Mouse (Mus musculus): ENCODE results near the gene Efhc1.
"Not testable (repeated sequence)": the region's sequence is repeated elsewhere in the genome, so short reads cannot be mapped to it uniquely, and the experiment has no call there.

Efhc1 gene

DNA sequence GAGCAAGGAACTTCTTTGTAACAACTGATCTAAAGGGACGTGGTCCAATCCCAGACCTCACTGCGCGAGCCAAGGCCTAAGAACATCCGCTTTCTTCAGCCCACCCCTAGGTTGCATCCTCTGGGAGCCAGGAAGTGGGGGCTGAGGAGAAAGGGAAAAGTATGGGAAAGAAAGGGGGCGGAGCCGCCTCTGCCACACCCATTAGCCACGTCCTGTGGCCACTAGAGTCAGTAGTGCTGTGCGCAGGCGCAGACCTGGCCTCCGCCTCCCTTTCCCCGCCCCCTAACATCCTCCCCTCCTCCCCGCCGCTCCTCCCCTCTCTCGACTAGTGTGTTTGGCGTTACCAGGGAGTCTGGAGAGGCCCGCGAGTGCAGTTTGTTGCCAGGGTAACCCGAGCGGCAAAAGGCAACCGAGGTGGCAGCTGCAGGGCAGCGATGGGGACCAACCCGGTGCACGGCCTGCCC is at the start of gene Efhc1:
Gene Efhc1 (plus strand): TSS at position 327 of the 464 bp plus-strand sequence.
- peak; percentile 91 for DNase-seq

DNA sequence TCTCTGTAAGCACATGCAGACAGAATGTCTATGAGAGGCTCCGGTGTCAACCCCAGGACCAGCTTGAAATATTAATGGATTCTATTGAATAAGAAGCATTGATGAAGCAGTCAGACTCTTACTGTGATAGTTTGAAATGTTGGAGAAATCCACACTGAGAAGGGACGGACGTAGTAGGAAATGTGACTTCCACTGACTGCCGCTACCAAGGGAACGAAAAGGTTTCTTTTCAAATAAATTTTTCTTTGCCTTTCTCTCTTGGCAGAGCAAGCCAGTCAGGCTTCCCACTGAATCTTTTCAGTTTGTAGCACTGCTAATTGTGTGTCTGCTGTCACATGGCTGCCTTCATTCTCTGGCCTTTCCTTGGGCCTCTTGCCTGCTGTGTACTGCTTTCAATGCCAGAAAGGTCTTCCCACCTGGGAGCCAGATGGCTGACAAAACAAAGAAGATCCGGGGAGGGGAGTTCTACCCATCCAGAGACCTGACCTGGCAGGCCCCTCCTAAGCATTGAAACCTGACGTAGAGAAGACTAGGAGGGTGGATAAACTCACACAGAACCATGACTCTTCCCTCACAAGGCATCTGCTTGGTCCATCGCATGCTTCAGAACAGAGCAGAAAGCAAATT is 45.8 kb upstream of the Efhc1 start:
- DNase-seq: peak; percentile 67

GRCm38 (mm10) chr1:20906128-20906515 is 45.3 kb upstream of the Efhc1 start:
- DNase-seq: peak; percentile 76

GRCm38 (mm10) chr1:20908541-20908940 is 42.9 kb upstream of the Efhc1 start:
- no peak for DNase-seq

GRCm38 (mm10) chr1:20912115-20912514 is 39.3 kb upstream of the Efhc1 start:
- DNase-seq: no peak

- no peak for DNase-seq
Observed at GRCm38 (mm10) chr1:20912527-20913171, 38.8 kb upstream of the Efhc1 start.

DNA sequence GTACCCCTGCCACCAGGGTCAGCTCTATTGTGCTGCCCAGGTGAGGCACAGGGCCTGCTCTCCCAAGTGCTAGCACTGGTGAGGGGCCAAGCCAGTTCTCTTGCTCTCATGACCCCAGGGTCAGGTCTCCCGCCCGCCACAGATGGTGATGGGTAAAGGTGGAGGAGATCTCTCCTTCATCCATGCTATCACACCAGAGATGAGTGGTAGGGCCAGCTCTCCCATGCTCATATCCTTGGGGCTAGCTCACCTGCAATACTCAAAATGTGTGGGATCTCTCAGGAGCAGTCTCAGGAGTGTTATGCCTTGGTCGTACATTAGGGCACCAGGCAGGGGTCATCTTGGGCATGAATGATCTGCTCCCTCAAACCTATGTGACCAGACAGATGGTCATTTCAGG is 36.7 kb upstream of the Efhc1 start:
- no peak for DNase-seq

- no peak for DNase-seq
Observed at GRCm38 (mm10) chr1:20915608-20916007, 35.8 kb upstream of the Efhc1 start.

DNA sequence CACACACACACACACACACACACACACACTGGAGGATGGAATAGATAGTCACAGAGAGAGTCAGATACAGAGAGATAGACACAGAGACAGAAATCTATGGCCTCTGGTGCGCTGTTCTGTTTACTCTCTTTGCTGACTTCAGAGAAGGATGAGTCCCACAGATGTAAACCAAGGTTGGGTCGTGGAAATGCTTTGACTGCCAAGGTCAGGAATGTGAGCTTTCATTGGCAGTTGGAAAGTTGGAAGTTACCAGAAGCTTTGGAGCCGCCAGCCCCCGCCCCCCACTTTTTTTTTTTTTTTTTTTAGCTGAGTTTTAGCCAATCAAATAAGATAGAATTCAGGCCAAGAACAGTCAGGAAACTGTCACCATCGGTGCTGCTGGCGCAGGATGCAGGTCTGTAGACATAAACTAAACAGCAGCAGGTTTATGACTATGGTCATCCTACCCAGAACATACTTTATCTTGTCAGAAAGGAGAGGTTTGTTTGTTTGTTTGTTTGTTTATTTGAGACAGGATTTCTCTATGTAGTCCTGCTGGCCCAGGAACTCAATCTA is 33.9 kb upstream of the Efhc1 start:
- DNase-seq: no peak

- no peak for DNase-seq
Observed at GRCm38 (mm10) chr1:20919728-20920127, 31.7 kb upstream of the Efhc1 start.

GRCm38 (mm10) chr1:20921081-20921528 is 30.3 kb upstream of the Efhc1 start:
- no peak for DNase-seq

DNA sequence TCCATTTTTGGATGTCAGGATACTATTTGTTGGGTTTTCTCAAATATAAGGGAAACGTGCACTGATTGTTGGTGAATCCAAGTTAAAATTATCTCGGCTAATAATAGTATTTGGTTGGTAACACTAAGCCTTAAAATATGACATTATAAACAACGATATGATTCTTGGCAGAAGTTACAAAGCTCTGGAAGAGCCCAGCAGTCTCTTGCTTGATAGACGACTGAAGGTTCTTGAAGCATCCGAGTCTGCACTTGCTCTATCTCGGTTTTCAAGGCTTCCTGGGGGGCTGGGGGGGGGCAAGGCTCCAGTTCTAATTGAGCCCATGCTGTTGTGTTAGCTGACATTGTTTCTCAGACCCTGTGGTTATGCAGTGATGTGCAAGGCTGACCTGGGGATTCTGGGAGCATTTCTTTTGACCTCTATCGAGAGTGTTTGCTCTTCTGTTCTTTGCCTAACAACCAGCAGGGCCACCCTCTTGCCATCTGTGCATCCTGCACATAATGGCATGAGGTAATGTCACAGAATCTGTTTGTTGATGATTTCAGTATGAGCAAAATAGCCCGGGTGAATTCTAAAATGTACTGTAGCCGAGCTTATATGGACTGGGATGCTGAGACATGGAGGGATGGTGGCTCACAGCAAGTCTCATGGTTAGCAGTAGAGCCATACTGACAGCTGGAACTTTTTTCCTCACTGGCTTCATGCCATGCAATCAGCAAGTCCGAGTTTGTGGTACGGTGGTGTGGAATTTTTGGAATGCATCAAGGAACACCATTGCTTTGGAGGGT is 28.6 kb upstream of the Efhc1 start:
- no peak for DNase-seq

DNA sequence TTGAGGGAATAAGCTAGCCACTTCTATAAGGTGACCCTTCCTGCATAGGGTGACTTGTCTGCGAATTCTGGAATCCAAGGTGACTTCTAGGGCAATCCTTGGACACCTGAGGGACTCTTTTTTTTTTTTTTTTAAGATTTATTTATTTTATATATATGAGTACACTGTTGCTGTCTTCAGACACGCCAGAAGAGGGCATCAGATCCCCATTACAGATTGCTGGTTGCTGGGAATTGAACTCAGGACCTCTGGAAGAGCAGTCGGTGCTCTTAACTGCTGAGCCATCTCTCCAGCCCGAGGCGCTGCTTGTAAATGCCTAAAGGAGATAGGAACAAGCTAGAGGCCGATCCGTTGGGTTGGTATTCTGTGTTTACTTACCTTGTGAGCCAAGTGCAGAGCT is 26.1 kb upstream of the Efhc1 start:
- DNase-seq: not testable (repeated sequence)

DNA sequence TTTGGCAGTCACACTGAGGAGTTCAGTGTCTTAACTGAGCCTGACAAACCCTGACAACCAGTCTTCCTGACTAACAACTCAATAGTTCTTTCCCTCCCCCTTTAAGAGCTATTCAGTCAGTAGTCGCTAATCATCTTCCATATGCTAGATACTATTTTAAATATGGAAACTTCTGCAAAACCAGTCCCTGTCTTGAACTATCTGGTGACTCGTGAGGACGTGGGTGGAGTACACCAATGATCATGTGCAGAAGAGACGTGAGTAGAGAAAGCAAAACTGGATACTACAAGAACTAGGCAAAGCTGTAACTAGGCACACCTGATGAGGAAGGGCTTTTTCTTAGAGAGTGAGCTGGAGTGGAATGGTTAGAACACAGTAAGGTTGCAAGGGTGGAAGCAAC is 25.5 kb upstream of the Efhc1 start:
- no peak for DNase-seq

DNA sequence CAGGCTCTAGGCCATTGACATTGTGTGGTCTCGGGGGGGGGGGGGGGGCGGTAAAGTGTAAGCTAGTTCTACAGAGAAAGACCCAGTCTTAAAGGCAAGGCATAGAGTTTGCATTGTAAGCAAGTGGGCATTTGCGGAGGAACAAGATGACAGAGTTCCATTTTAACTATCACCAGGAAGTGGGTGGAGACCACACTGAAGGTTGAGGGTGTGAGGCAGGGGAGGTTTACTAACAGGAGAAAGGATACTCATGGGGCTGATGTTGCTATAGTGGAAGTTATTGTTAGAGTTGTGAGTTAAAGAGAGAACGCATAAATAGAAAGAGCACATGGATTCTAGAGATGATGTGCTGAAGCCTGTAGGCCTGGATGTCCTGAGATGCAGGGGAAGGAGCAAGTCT is 25.1 kb upstream of the Efhc1 start:
- DNase-seq: no peak

- no peak for DNase-seq
Observed at GRCm38 (mm10) chr1:20928487-20928886, 22.9 kb upstream of the Efhc1 start.

DNA sequence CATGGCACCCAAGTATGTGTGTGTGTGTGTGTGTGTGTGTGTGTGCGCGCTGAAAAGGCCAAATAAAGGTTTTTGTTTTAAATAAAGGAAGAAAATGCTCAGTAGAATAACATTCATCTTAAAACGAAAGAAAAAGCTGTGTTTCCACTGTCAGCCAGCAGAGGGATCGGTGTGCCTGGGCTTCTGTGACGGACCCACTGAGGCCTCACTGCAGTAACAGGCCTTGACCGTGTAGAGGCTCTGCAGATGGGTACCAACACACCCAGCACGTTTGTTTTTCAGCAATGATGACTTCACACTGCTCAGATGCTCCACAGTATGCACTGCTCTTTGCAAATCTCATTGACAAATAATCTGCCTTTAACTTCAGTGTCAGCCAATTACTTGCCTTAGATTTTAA is 18.0 kb upstream of the Efhc1 start:
- DNase-seq: peak; percentile 55

GRCm38 (mm10) chr1:20935106-20935505 is 16.3 kb upstream of the Efhc1 start:
- no peak for DNase-seq

- no peak for DNase-seq
Observed at GRCm38 (mm10) chr1:20939046-20939445, 12.4 kb upstream of the Efhc1 start.

DNA sequence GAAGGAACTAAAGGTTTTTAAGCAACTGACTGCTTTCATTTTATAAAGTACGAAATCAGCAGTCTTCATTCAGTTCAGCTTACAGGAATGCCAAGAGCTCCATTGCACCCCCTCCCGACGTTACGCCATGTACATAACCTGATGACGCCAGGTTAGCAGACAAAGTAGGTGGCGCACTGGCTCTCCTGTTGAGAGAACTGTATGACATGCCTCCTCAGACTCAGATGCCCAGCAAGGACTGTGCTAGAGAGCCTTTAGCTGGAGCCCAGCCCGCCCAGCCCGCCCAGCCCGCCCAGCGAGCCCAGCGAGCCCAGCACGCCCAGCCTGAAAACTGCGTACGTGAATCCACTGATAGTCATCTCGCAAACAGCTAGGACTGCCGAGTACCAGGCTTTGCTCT is 11.3 kb upstream of the Efhc1 start:
- no peak for DNase-seq

- DNase-seq: no peak
Observed at GRCm38 (mm10) chr1:20941322-20941721, 10.1 kb upstream of the Efhc1 start.

DNA sequence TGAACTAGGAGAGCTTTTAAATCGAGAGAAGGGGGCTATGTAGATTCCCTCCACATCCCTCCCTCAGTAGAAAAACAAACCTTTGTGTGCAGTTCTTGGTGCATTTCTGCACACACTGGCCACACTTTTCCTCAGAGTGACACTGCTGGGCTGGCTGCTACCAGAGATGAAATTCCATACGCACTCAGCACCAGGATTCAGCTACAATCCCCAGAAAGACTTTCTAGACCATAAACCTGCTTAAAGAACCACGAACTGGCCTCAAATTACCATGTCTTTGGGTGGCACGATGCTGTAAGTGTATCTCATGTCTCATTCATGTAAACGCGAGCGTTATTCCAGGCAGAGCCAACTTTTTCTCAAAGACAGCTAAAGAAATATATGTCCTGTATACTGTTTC is 9.6 kb upstream of the Efhc1 start:
- no peak for DNase-seq

DNA sequence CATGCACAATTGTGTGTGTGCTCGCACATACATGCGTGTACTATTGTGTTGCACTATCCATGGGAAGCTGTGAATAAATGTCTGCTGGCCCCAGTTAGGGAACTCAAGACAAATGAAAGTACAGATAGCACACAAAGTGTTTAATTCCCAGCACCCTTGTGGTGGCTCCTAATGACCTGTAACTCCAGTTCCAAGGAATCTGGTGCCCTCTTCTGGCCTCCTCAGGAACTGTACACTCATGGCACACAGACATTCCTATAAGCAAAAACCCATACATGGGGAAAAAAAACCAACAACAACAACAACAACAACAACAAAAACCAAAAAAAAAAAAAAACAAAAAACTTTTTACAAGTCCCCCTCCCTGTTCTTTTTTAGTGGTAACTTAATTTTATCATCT is 8.4 kb upstream of the Efhc1 start:
- no peak for DNase-seq

DNA sequence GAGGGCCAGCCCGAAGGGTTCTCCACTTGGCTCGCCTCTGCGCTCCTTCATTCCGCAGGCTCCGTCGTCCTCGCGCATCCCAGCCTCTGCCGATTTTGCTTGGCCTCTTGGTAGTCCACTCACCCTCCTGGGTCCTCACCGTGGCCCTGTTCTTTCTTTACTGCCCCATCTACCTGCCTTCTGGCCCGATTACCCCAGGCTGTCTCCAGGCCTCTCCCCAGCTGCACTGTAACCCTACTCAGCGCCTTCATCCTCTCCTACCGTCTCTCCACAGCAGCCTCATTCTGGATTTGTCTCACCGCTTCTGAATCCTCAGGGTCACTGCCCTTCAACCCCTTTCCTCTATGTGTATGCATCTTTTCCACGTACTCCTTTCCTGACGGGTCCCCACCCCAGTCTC is 373 bp downstream of the Efhc1 start:
- DNase-seq: no peak

Measured in right cerebral cortex, postnatal 25 days (tissue).